Mouse (Mus musculus): ENCODE measurements around the gene Cse1l.

Cse1l gene

DNA sequence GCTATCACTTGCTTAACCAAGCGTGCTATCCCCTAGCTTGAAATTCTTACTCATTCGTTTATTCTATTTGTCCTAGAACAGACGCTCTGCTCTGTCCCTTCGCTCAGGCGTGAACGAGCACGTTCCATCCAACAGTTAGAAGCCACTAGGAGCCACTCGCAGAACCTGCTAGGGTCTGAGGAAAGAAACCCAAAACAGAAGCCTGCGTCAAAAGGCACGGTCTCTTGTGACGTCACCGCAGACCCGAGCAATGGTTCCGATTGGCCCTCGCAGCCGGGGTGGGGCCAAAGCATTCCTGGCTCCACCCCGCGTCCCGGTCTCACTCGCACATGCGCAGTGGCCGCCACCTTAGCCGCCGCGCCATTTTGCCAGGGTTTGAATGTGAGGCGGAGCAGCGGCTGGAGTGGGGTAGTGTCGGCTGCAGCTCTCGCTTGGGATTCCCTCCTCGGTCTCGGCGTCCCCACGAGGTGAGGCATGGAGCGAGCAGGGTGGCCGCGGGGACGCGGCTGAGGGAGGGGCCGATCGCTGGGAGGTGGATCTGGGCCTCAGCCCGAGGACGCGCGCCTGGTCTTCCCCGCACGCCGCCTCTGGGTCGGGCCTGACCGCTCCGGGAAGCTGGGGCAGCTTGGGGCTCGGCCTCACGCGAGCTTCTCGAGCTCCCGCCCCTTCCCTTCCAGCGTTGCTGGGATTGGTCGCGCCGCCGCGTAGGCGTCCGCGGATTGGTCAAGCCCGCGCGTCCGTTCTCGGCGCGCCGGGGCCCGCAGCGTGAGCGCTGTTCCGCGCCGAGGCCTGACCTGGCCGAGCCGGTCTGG lies at the start of gene Cse1l:
Cse1l (plus strand) TSS at position 330 of the 812 bp plus-strand sequence.
- peak; percentile 93 to 96 for DNase-seq (ENCODE audit: low read depth in 1 of 2, low spot score in 2 of 2)

DNA sequence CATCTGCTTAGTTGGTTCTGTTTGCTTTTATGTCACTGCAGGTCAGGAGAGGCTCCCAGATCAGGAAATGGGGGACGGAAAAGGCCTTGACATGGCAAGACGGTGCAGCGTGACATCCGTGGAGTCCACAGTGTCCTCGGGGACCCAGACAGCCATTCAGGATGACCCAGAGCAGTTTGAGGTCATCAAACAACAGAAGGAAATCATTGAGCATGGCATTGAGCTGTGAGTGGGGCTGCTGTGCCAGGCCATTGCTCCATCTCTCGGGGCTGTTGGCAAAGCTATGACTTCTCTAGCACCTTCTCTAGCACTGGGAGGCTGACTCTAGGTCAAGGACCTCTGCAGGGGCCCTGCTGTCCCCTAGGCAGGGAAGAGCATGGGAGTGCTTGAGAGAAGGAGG lies 49.5 kb upstream of the Cse1l start:
- DNase-seq (ENCODE audit: low read depth in 1 of 2, low spot score in 2 of 2): no peak

DNA sequence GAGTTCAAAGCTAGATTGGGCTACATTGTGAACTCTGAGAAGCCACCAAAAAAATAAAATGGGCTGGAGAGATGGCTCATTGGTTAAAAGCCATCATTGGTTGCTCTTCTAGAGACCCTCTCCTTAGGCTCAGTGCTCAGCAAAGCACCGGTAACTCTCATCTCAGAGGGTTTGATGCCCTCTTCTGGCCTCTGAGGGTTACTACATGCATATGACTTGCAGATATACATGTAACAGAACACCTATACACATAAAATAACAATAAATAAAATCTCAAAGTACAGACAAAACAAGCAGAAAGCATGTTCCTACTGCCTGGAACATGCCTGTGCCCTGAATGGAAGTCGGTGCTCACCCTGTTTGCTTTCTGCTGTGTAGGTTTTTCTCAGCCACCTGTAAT lies 48.7 kb upstream of the Cse1l start:
- DNase-seq (ENCODE audit: low read depth in 1 of 2, low spot score in 2 of 2): no peak

DNA sequence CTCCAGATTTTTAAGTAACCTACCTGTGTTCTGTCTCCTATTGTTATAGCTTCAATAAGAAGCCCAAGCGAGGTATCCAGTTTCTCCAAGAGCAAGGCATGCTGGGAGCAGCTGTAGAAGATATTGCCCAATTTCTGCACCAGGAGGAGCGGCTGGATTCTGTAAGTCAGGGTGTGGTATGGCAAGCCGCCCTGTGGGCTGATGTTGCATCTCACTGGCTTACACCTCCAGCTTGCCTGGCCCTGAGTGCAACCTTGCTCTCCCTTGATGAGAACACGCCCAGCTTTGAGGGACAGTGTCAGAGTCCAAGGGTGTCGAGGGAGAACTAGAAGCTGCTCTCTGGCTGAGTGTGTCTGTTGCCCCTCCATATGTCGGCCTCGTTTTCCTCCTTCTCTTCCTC lies 46.6 kb upstream of the Cse1l start:
- DNase-seq (ENCODE audit: low read depth in 1 of 2, low spot score in 2 of 2): no peak

DNA sequence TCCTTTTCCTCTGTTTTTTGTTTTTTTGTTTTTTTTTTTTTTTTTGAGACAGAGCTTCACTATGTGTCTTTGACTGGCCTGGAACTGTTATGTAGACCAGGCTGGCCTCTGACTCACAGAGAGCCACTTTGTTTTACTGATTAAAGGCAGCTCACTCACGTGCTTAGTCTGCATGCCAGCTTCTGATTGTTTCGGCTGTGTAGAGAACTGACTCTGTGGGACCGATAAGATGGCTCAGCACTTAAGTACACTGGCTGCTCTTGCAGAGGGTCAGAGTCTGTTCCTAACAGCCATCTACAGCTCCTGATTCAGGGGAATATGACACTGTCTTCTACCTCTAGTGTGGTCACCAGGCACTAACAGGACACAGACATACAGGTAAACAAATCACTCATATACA lies 43.3 kb upstream of the Cse1l start:
- DNase-seq (ENCODE audit: low read depth in 1 of 2, low spot score in 2 of 2): no peak

DNA sequence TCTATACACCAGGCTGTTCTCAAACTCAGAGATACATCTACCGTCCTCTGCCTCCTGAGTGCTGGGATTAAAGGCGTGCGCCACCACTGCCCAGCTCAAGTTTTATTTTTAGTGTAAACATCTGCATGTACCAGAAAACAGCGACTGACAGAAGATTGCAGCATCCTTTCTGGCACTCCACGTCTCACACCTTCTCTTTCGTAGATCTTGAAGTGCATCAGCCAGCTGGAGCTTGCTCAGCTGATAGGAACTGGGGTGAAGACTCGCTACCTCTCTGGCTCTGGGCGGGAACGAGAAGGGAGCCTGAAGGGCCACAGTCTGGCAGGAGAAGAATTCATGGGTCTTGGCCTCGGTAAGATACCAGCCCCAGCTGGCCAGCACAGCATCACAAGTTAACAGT lies 40.4 kb upstream of the Cse1l start:
- DNase-seq (ENCODE audit: low read depth in 1 of 2, low spot score in 2 of 2): no peak

DNA sequence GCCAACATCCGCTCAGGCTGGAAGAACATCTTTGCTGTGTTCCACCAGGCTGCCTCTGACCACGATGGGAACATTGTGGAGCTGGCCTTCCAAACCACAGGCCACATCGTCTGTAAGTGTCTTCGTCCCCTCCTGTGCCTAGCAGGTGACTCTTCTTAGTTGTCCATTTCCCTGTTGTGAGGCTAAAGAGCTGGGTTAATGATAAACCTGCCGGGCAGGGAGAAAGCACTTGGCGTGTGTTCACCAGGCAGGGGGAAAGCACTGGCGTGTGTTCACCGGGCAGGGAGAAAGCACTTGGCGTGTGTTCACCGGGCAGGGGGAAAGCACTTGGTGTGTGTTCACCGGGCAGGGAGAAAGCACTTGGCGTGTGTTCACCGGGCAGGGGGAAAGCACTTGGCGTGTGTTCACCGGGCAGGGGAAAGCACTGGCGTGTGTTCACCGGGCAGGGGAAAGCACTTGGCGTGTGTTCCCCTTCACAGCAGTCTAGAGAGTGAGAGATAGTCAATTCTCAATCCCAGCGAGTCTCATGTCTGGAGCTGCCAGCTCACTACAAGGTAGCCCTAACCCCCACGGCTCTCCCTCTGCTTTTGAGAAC lies 35.5 kb upstream of the Cse1l start:
- DNase-seq (ENCODE audit: low read depth in 1 of 2, low spot score in 2 of 2): no peak

DNA sequence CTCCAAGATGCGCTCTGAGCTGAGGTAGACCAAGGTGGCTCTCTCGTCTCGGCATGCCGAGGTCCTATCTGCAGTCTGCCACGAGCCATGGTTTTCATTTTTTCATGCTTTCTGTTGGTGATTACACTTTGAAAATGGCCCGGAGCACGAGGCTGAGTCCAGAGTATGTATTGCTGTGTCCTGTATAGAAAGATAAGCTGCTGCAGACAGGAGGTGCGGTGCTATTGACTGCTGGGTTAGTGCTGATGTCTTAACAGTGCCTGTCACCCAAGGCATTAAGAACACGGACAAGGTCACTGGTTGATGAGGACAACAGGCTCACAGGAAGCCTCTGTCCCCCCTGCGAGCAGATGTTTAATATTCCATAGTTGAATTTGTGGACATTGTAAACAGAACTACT lies 34.9 kb upstream of the Cse1l start:
- no peak for DNase-seq (ENCODE audit: low read depth in 1 of 2, low spot score in 2 of 2)

DNA sequence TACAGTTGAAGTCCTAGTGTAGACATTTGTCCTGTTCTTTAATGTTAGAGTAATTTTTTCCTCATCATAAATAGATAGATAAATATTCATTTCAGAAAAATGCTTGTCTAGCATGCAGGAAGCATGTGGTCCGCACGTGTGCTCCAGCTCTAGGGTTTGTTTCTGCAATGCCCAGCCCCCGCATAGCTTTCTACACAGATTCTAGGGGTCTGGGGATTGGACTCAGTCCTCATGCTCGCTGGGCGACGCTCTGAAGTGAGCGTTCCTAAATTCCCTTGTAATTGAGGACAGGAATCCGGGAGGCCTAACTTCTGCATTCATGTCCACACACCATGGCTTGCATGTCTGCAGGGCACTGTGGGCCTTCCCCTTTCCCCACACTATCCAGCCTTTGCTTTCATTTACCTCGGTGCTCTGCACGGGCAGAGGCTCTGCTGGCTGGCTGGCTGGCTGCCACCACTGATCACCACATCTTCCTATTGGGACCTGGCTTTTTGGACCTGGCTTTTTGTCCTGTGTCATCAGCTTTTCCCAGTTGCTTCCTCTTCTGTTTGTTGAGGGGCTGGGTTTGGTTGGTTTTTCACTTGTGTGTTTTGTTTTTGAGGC lies 31.1 kb upstream of the Cse1l start:
- no peak for DNase-seq (ENCODE audit: low read depth in 1 of 2, low spot score in 2 of 2)

DNA sequence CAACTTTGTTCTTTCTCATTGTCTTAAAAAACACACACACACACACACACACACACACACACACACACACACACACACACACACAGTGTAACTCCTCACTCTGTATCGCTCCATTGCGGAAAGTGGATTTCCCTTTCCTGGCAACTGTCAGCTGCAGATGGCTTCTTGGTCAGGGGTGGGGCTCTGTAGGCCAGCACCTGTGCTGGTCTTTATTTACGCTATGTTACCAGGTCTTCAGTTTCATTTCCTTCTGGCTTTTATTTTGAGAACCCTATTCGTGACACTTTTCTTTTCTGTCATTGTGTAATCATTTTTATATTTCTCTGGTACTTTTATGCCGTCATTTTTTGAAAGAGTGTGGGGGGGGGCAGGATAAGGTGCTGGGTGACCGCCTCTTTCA lies 30.3 kb upstream of the Cse1l start:
- DNase-seq (ENCODE audit: low read depth in 1 of 2, low spot score in 2 of 2): no peak

DNA sequence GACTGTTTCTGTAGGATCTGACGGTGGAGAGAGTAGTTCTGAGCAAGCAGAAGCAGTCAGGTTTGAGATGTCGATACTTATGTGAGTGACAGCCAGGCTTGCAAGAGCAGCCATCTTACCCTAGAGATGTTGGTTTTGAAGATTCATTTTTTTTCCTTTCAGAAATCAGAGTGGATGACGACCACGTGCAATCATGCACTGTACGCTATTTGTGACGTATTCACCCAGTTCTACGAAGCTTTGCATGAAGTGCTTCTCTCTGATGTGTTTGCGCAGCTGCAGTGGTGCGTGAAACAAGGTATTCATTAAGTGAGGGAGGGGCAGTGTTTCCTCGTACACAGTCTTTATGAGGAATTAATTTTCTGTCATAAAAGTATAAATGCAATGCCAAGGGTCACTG lies 29.5 kb upstream of the Cse1l start:
- DNase-seq (ENCODE audit: low read depth in 1 of 2, low spot score in 2 of 2): no peak

DNA sequence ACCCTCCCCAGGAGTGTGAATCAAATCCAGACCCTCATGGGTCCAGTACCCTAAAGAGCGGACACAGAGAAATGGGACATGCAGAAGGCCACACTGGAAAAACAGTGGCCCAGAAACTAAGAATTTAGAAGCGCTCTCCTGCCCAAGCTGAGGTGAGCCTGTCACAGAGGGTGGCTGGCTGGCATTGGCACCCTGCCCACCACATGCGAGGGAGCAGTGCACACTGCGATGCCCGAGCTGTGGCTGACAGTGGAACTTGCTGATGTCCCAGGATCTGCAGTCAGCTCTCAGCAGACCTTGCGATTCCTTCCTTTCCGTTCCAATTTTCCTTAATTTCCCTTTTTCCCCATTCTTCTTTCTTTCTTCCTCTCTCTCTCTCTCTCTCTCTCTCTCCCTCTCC lies 20.8 kb upstream of the Cse1l start:
- no peak for DNase-seq (ENCODE audit: low read depth in 1 of 2, low spot score in 2 of 2)

DNA sequence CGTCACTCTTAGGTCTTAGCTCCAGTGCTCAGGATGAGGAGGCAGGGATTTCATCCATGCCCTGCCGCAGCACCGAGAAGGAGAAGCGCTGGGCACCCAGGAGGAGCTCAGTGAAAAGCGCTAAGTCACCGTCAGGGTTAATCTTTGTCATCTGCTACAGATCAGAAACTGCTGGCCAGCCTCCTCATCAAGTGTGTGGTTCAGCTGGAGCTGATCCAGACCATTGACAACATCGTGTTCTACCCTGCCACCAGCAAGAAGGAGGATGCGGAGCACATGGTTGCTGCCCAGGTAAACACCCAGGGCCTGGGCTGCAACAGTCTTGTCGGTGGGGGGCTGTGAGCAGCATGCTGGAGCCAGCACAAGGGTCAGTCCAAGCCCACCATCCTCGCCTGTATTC lies 20.2 kb upstream of the Cse1l start:
- DNase-seq (ENCODE audit: low read depth in 1 of 2, low spot score in 2 of 2): no peak

DNA sequence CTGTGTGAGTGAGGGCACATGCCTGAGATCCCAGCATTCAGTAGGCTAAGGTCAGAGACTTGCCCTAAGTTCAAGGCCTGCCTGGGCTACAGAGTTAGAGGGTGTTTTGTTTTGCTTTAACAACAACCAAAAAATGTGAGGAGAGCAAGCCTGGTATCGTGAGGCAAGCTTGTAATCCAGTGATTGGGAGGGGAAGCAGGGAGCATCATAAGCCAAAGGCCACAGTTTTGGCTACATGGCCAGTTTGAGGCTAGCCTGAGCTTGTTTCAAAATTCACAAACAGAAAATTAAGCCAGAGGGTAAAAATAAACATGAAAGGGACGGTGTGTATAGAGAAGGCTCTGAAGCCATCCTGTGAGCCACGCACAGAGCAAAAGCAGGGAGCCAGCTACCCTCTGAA lies 19.6 kb upstream of the Cse1l start:
- DNase-seq (ENCODE audit: low read depth in 1 of 2, low spot score in 2 of 2): no peak

DNA sequence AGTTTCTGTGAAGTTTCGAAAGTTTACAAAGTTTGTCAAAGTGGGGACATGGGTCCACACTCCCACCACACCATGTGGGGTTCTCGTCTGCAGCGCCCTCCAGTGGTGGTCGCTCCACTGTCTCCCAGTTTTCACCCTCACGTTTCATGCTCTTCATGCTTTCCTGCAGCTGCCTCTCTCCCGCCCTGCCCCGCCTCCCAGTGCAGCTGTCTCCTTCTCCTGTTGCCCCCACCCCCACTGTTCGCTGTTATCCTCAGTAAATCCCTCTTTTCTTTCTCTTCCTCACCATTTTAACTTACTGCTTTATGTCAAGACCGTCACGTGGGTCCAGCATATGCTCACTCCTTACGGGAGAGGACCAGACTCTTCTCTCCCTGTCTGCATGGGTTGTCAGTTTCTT lies 18.0 kb upstream of the Cse1l start:
- no peak for DNase-seq (ENCODE audit: low read depth in 1 of 2, low spot score in 2 of 2)

DNA sequence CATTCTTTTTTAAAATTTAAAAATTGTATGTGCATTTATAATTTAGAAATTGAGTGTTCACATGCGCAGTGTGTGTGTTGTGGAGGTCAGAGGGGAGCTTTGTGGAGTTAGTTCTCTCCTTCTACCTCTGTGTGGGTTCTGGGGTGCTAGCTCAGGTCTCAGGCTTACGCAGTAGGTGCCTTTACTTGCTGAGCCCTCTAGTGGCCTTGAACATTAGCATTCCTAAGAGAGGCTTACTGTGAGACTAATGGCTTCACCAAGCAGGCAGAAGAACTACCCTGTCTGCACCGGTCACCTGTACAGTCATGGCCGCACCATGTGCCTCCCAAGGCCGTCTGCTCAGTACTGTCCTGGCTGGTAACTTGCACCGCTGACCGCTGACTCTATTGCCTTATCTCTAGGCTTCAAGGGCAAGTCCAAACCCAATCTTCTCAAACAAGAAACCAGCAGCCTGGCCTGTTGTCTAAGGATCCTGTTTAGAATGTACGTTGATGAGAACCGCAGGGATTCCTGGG lies 14.4 kb upstream of the Cse1l start:
- DNase-seq (ENCODE audit: low read depth in 1 of 2, low spot score in 2 of 2): no peak

DNA sequence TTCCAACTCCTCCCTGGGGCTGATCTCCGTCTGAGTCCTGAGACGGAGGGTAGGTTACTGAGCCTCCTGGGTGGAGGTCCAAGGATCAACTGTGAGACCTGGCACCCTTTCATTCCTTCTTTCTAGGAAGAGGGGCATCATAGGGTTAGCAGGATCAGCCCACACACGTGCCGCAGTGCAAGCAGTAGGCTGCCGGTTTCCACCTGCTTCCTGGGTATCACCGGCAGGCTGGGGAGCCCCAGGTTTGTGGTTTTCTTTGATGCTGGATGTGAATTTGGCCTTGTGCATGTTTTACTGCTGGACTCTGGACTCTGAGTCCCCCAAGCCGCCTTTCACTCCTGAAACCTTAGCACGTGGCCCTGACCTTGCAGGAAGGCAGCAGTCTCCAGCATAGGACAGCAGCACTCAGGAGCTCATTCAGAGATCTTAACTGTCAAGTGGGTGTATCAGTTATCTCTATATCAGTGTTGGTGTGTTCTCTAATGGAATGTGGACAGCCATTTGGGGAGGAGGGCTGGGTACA lies 13.6 kb upstream of the Cse1l start:
- no peak for DNase-seq (ENCODE audit: low read depth in 1 of 2, low spot score in 2 of 2)

DNA sequence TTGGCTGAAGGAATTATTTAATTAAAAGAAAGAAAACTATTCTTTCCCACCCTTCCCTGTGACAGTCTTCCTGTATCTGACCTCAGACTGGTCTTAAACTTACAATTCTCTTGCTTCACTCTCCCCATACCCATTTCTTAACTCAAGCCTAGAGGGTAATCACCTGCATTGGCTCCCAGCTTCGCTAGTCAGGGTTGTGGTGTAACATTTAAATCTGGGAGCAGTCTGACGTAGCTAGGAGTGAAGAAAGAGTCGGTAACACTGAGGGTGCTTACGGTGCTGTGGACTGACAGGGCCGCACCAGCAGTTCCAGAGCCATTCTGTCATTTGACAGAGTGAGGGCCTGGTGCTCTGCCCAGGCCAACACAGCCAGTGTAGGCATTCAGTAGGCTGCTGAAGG lies 12.8 kb upstream of the Cse1l start:
- DNase-seq (ENCODE audit: low read depth in 1 of 2, low spot score in 2 of 2): no peak

DNA sequence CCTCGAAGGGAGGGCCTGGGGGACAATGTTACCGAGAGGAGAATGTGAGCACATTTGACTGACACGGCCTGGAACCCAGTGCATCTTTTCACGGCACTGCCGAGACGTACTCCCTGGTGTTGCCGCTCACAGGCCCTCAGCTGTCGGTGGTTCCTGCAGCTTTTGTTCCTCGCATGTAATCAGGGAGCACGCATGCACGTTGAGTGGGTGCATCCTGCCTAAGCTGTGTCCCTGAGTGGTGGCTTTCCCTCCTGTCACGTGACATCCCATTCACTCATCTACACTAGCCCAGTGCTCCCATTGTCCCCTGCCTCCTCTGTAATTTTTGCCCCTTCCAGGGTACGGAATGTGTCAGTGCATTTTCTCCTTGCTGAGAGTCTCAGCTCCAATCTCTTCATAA lies 9.5 kb upstream of the Cse1l start:
- DNase-seq (ENCODE audit: low read depth in 1 of 2, low spot score in 2 of 2): no peak

DNA sequence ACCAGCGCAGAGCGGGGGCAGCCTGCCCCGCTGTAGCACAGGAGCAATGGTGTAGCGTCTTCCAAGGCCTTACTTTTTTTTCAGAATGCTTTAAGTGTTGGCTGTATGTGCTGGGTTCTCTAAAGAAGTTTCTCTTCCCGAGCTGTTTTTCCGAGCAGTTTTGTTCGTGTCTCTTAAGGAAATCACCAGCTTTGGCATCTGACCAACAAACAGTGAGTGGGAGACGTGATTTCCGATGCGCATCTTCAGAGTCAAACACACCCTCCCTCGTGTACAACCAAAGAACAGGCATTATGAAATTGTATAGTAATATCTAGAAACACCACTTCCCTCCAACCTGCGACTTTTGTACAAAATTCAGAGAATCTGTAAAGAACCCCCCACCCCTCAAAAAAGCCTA lies 8.9 kb upstream of the Cse1l start:
- DNase-seq (ENCODE audit: low read depth in 1 of 2, low spot score in 2 of 2): no peak

DNA sequence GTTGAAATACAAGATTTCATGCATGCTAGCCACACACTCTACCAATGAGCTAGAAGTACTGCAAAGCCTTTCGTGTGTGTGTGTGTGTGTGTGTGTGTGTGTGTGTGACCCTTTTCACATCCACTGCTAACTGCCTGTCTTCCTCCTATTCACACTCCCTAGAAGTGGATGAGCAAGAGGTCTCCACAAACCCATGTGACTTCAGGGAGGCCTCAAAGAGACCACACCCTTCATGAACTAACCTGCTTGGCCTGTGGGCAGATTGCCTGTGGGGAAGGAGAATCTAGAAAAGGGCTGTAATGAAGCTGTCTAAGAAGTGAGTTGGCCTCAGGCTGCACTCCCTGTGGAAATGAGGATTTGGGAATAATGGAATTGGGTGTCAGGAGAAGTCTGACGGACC lies 6.7 kb upstream of the Cse1l start:
- DNase-seq (ENCODE audit: low read depth in 1 of 2, low spot score in 2 of 2): no peak

DNA sequence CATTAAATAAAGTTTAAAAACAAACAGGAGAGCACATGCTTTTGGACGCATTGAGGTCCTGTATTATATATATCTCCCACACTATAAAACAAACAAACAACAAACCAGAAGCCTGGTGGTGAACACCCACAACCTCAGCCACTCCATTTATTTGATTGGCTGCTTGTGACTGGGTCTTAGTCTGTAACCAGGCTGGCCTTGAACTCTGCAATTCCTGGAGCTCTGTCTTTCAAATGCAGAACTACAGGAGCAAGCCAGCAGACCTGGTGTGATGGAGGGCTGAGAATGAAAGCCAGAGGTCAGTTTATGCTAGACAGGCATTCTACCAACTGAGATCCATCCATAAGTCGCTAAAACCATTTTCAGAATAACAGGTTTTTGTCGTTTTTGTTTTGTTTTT lies 6.1 kb upstream of the Cse1l start:
- no peak for DNase-seq (ENCODE audit: low read depth in 1 of 2, low spot score in 2 of 2)

Data from monocyte, adult 2 months (primary cell).